Mouse (Mus musculus) brain, embryonic 14.5 days (tissue): ENCODE measurements around the gene Zfp92. TPM values are rescaled to one million over a fixed set of nuclear protein-coding genes. Genes with fewer than 3 reads are reported as not detected.
"Not testable (repeated sequence)": the region's sequence is repeated elsewhere in the genome, so short reads cannot be mapped to it uniquely, and the experiment has no call there.

Experiments
- DNase-seq: peaks from one replicate; pipeline ENCODE4 v3.0.0-alpha.2; 2011; ENCODE audit warnings: low read depth
- CTCF ChIP-seq: fragments of 200-500 bp; IDR thresholded peaks from 2 replicates; pipeline ENCODE4 v1.5.1; 2012; ENCODE audit warnings: inconsistent platforms, mild to moderate bottlenecking, moderate library complexity, borderline replicate concordance; ENCODE audit not compliant: insufficient read depth, insufficient read length; ENCODE audit errors: extremely low read depth
- POLR2A ChIP-seq: fragments of 200-500 bp; IDR thresholded peaks from 2 replicates; pipeline ENCODE4 v1.6.1; 2012; ENCODE audit warnings: mild to moderate bottlenecking, inconsistent platforms, borderline replicate concordance; ENCODE audit not compliant: poor library complexity, insufficient read depth, insufficient read length, severe bottlenecking; ENCODE audit errors: extremely low read depth
- polyA plus RNA-seq: library from polyadenylated mRNA; depleted of rRNA; stranded (reverse); fragments of >200 nt; gene quantifications from 2 replicates; pipeline ENCODE4 v1.2.3, GENCODE M21; 2012; rRNA removed

Zfp92 gene
- polyA plus RNA-seq, result 1.2 and 1.3 TPM in 2 replicates

DNA sequence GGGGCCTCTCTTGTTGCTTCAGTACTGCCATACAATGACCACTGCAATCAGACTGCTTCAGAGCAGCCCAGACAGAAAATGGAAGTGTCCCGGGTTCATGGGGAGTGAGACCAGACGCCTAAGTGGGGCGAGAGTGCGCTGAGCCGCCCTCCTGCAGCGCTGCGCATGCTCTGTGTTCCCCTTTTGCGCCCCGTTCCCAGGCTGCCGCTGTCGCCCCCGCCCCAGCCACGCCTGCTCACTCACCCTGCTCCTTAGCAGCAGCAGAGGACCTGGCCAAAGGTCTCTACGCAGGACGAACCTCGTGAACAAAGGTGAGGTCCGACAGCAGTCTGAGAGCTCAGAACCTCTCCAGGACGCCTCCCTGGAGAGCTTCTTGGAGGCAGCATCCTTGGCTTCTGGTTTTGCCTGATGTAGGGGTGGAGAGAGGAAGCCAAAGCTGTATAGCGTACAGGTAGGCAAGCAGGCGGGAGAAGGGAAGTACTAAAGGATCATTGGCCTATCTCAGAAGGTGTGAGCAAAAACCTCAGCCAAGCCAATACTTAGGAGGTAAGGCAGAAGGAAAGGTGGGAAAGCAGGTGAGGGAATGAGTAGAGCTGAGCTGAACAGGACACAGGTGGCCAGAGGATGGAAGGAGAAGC, at the start of gene Zfp92:
TSS of gene Zfp92 (plus strand) at position 217 of the 638 bp plus-strand sequence.
- DNase-seq, result peak; percentile 13
- TF ChIP-seq CTCF (no peak), POLR2A (no peak)

DNA sequence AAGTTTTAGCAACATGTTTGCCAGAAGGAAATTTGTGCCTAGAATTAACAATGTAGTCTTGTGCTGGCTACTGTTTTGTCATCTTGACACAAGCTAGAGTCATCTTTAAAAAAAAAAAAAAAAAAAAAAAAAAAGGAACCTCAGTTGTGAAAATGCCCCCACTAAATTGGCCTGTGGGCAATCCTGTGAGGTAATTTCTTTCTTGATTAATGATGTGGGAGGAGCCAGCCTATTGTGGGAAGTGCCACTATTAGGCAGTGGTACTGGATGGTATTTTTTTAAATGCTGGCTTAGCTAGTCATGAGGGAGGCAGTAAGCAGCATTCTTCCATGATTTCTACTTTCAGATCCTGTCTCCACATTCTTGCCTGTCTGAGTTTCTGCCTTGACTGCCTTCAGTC, 47.6 kb upstream of the Zfp92 start:
- peak; percentile 5 for DNase-seq

DNA sequence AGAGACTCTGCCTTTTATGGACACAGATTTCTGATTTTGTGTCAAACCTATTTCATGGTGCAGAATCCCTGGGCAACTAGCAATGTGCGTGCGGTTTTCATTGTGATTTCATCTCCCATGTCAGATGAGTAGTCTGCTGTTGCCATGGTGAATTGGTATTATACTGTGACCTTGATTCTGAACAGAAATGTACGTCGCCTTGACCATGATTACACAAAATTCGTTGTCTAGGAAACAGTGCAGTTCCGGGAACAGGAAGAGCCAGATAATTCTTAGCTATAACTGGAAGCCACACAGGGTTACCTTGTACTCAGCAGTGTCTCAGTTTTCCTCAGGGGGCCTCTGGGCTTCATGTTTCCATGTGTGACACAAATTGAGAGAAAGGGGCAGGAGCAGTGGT, 26.5 kb upstream of the Zfp92 start:
- DNase-seq, result peak; percentile 80
- TF ChIP-seq POLR2A, result no peak

More for the DNA sequence above, 47.6 kb upstream of the Zfp92 start:
- TF ChIP-seq CTCF (no peak), POLR2A (no peak)

DNA sequence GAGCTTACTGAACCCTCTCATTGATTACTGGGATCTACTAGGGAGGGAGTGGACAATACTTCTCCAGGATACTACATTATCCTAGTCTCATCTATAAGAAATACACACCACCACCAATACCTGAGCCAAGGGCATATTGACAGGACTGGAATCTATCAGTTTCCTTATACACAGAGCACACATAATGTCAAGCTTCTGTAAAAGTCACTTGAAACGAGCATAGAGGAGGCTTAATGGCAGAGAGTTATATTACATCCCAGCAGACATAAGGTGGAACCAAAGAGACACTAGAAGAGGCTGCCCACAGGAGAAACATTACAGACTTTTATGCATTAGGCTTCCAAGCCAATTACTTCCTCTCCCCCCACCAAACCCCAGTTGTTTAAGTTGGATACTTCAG, 26.0 kb upstream of the Zfp92 start:
- no peak for DNase-seq
- TF ChIP-seq CTCF (no peak), POLR2A (no peak)

DNA sequence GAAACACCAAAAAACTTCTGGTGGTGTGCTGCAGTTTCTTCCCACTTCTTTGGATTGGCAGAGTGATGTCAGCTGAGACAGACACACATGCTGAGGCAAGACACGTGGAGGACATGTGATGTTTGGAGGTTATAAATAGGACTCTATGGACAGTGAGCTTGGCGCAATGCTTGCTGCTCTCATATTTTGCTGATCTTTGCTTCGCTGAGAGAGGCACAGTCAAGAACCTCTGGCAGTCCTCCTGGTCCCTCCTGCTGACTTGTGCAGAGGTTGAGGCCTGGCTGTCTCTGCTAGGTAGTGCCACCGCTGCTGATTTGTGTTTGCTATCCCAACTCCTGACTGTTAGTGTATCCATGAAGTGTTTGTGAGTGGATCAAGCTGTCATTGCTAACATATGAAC, 19.4 kb upstream of the Zfp92 start:
- no peak for DNase-seq
- TF ChIP-seq CTCF, result no peak
- no peak for TF ChIP-seq POLR2A

DNA sequence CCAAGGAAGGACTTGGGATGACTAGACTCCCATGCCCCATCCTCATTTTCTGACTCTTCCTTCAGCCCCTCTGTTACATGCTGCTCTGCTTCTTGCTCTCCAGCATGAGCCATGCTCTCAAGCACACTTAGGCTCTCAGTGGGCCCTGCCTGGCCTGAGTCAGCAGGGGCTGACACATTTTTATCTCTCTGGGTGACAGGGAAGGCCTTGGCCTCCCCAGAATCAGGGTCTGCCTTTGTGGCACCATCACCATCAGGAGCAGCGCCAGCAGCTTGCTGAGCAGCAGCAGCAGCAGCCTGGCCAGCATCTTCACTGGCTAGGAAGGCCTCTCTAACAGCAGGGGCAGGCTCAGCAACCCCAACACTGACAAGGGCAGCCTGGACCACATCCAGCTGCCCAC, 14.4 kb upstream of the Zfp92 start:
- no peak for DNase-seq
- TF ChIP-seq POLR2A (no peak), CTCF (no peak)

DNA sequence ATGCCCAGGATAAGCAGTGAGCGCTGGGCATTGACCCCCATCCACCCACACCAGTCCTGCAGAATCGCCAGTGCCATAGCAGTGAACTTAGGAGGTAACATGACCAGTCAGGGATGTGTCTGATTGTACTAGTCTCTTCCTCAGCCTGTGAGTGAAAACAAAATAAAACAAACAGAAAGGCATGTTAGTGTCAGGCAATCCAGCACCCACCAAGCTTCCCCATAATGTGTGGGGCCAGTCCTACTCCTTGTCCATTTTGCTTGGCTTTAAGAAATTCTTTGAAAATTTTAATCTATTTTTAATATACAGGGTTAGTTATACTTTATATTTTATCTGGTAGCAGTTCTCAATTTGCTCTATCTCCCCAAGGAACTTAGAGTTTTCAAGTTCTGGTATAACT, 12.3 kb upstream of the Zfp92 start, which contains the start of gene Gm18336:
TSS of gene Gm18336 (minus strand) at position 101 of the 400 bp plus-strand sequence.
- not testable (repeated sequence) for DNase-seq

DNA sequence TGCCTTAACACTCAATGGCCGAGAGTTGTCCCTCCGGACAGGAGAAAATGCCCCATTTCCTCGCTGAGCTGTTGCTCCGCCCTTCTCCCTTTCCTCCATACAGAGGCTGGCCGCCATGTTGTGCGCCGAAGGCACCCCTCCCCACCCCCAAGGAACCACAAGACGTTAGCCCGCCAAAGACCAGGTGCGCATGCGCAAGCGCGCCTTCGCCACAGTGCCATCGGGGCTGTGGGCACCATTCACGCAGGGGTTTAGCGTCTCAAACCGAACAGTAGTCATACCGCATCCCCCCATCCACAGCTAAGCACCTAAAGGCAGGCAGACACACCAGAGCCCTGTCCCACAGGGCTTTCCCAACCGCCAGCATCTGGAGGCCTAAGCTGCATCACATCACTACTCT, 9.9 kb upstream of the Zfp92 start:
- DNase-seq, result no peak
- TF ChIP-seq POLR2A, result no peak

DNA sequence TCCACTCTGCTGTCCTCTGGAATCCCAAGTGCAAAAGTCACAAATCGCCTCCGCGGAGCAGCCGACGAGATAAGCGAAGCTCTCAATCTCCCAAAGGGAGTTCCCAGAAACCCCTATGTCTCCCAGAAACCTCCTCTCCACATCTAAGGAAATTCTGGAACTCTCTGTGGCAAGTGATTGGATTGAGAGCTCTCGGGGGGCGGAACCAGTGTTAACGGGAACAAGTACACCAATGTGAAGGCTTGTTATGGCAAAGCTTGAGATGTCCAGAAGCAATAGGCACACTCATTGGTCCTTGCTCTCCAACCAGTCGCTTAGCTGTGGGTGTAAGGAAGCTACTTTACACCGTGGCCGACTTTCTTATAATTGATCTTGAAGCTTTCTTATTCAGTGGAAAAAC, 9.3 kb upstream of the Zfp92 start:
- no peak for DNase-seq

DNA sequence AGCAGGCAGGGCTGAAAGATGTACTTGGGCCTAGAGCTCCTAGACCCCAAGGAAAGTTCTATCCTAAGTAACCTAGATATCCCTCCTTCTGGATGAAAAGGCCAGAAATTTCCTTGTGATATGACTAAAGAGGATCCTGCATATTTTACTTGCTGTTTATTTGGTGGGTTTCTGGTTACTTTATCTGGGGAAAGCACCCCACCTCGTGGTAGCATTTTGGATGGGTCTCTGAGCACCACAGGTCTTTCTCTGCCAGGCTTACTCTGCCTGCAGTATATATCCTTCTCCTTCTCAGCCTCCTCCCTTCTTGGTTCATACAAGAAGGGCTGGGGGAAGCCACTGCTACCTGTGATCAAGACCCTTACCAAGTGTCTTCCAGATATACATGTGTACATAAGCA, 1.9 kb downstream of the Zfp92 start:
- DNase-seq, result peak; percentile 17
- no peak for TF ChIP-seq CTCF
- TF ChIP-seq POLR2A, result no peak

More for the DNA sequence above, 9.3 kb upstream of the Zfp92 start:
- no peak for TF ChIP-seq POLR2A

DNA sequence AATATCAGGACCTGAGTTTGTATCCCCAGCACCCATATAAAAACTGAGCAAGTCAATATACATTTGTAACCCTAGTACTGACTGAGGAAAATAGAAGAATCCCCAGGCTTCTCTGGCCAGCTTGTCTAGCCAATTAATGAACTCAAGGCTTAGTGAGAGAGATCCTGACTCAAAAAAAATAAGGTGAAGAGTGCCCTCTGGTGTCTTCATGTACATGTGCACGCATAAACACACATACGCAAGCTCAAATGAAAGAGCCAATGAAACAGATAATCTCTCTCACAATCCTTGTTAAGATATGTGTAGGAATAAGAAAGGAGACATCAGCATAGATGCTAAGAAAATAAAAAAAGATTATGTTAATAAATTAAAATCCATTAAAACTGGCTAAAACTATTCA, 19.1 kb downstream of the Zfp92 start:
- peak; percentile 38 for DNase-seq
- peak; percentile 12; the same call in 1 of the 2 replicates for TF ChIP-seq CTCF
- TF ChIP-seq POLR2A, result no peak

DNA sequence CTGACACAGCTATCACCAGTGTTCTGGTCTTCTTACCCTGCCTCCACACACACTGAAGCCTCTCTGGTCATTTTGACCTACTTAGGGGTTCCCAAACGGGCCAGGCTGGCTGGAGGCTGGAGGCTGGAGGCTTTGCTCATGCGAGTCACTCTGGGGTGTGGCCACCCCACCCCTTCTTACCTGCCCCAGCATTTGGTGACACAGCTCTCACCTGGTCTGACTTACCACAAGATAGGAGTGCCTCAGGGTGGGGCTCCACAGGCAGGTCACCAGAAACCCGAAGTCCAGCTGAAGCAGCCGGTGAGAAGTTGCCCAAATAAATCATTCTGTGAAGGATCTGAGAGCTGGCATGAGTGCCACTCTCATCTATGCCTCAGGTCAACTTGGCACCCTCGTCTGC, 22.0 kb downstream of the Zfp92 start:
- TF ChIP-seq CTCF (no peak), POLR2A (no peak)
- no peak for DNase-seq

DNA sequence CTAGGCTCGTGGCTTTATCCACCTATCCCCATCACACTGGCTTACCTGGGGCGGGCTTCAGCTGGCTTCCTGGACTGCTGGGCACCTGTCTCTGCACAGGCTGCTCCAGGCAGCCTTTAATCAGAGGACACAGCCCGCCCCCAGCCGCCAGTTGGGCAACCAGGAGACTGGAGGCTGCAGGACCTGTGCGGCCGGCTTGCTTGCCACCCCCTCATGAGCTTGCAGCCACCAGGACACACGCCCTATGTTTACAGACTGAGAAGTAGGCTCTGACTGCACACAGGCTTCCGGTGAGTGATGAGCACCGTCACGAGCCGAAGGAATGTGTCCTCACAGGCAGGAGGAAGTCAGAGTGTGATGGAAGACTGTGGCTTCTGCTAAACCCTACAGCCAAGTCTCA, 24.4 kb downstream of the Zfp92 start, which contains the start of gene Trex2:
TSS of gene Trex2 (minus strand) at position 93 of the 400 bp plus-strand sequence.
- DNase-seq, result no peak
- TF ChIP-seq CTCF (no peak), POLR2A (no peak)

DNA sequence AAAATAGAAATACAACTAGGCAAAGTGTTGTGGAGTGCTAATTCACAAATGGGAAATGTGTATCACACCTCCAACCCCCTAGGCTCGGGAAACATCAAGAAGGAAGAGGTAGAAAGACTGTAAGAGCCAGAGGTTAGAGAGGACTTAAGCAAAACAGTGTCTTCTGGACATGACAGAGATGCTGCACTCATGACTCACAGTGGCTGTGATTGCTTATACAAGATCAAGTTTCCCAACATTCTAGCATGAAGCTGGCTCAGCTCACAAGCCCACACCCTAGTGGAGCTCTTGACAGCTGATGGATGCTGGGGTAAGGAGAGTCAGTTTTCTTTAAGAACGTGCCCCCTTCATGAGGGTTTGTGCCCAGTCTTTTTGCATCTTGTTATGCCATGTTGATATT, 30.5 kb downstream of the Zfp92 start:
- TF ChIP-seq CTCF (no peak), POLR2A (no peak)
- no peak for DNase-seq
